Mouse (Mus musculus) CH12.LX (cell line): ENCODE data around the gene Atf3. TPM values are rescaled to one million over a fixed set of nuclear protein-coding genes. Genes with fewer than 3 reads are reported as not detected.

ENCODE experiments used
- DNase-seq: peaks from one replicate; pipeline ENCODE4 v3.0.0-alpha.2; 2013; ENCODE audit errors: extremely low read depth
- H3K27ac ChIP-seq: 2 replicates; pipeline ENCODE4 v1.5.1; 2012; ENCODE audit warnings: low read depth, mild to moderate bottlenecking, control low read depth, moderate library complexity; ENCODE audit not compliant: insufficient read depth
- H3K27me3 ChIP-seq: replicated peaks from 2 replicates; pipeline ENCODE3; 2012; ENCODE audit warnings: inconsistent platforms
- H3K36me3 ChIP-seq, 2 experiments: replicated peaks in 1 of 2; 2 replicates each; pipeline versions ENCODE3 to v1.6.1; 2012; ENCODE audit warnings: inconsistent platforms in 1 of 2, low read length in 1 of 2, mild to moderate bottlenecking in 1 of 2, mixed read lengths in 1 of 2, moderate library complexity in 1 of 2; ENCODE audit not compliant: control insufficient read depth in 1 of 2, insufficient read depth in 1 of 2
- H3K4me1 ChIP-seq, 2 experiments: 2 replicates each; pipeline ENCODE4 v1.6.1; 2012; ENCODE audit warnings: inconsistent platforms in 1 of 2, moderate library complexity in 1 of 2; ENCODE audit not compliant: insufficient read depth in 2 of 2, control insufficient read depth in 1 of 2
- H3K4me2 ChIP-seq: 2 replicates; pipeline ENCODE4 v1.6.1; 2012; ENCODE audit warnings: low read depth, mild to moderate bottlenecking, control low read depth; ENCODE audit not compliant: poor library complexity, insufficient read depth, severe bottlenecking
- H3K4me3 ChIP-seq, 3 experiments: fragments of 150-350 bp in 1 of 3; sonication (generic) in 1 of 3; replicated peaks in 1 of 3; 2 replicates each; pipeline versions ENCODE3 to v1.5.1; 2011 to 2012; ENCODE audit warnings: low read depth in 2 of 3, low read length in 2 of 3, mild to moderate bottlenecking in 2 of 3, moderate library complexity in 2 of 3, control low read depth in 1 of 3, improper control_type of control experiment in 1 of 3, inconsistent platforms in 1 of 3, mixed read lengths in 1 of 3; ENCODE audit not compliant: poor library complexity in 1 of 3
- H3K79me2 ChIP-seq: replicated peaks from 2 replicates; pipeline ENCODE4 v1.6.1; 2012; ENCODE audit warnings: mild to moderate bottlenecking, moderate library complexity; ENCODE audit not compliant: control insufficient read depth, poor library complexity, insufficient read depth, severe bottlenecking; ENCODE audit errors: extremely low read depth
- H3K9ac ChIP-seq: 2 replicates; pipeline ENCODE4 v1.6.1; 2012; ENCODE audit warnings: low read depth, mild to moderate bottlenecking, control low read depth, moderate library complexity; ENCODE audit not compliant: insufficient read depth
- H3K9me3 ChIP-seq: replicated peaks from 2 replicates; pipeline ENCODE3; 2012; ENCODE audit warnings: low read length, inconsistent platforms, mixed read lengths
- BHLHE40 ChIP-seq: IDR thresholded peaks from 2 replicates; pipeline ENCODE4 v1.6.1; 2011; ENCODE audit warnings: mild to moderate bottlenecking, low read depth, low read length, improper control_type of control experiment
- CHD1 ChIP-seq: IDR thresholded peaks from 2 replicates; pipeline ENCODE4 v1.6.1; 2012; ENCODE audit warnings: low read depth, low read length, improper control_type of control experiment, inconsistent platforms
- CHD2 ChIP-seq: IDR thresholded peaks from 2 replicates; pipeline ENCODE4 v1.6.1; 2011; ENCODE audit warnings: low read length, improper control_type of control experiment
- CTCF ChIP-seq, 2 experiments: IDR thresholded peaks in 1 of 2; conservative IDR thresholded peaks in 1 of 2; 2 replicates each; pipeline ENCODE4 v1.5.1; 2011 to 2012; ENCODE audit warnings: low read depth in 2 of 2, low read length in 2 of 2, improper control_type of control experiment in 1 of 2, inconsistent platforms in 1 of 2, mild to moderate bottlenecking in 1 of 2, moderate library complexity in 1 of 2
- E2F4 ChIP-seq: IDR thresholded peaks from 2 replicates; pipeline ENCODE4 v1.6.1; 2011; ENCODE audit warnings: low read depth, low read length, improper control_type of control experiment; ENCODE audit not compliant: insufficient replicate concordance
- ETS1 ChIP-seq: conservative IDR thresholded peaks from 2 replicates; pipeline ENCODE4 v1.6.1; 2012; ENCODE audit warnings: low read depth, mild to moderate bottlenecking, inconsistent platforms, low read length, improper control_type of control experiment, moderate library complexity
- GABPA ChIP-seq: IDR thresholded peaks from 2 replicates; pipeline ENCODE4 v1.6.1; 2012; ENCODE audit warnings: low read depth, low read length, improper control_type of control experiment, inconsistent platforms; ENCODE audit not compliant: insufficient replicate concordance
- HCFC1 ChIP-seq: IDR thresholded peaks from 2 replicates; pipeline ENCODE4 v1.6.1; 2012; ENCODE audit warnings: low read depth, mild to moderate bottlenecking, inconsistent platforms, low read length, improper control_type of control experiment
- IRF4 ChIP-seq: IDR thresholded peaks from 2 replicates; pipeline ENCODE4 v1.6.1; 2014; ENCODE audit warnings: low read depth, mild to moderate bottlenecking, inconsistent platforms, low read length, improper control_type of control experiment
- JUN ChIP-seq: IDR thresholded peaks from 2 replicates; pipeline ENCODE4 v1.6.1; 2011; ENCODE audit warnings: low read depth, mild to moderate bottlenecking, low read length, improper control_type of control experiment, moderate library complexity; ENCODE audit not compliant: insufficient read depth
- JUND ChIP-seq: conservative IDR thresholded peaks from 2 replicates; pipeline ENCODE4 v1.6.1; 2011; ENCODE audit warnings: low read depth, low read length, improper control_type of control experiment
- MAFK ChIP-seq: IDR thresholded peaks from 2 replicates; pipeline ENCODE4 v1.6.1; 2011; ENCODE audit warnings: low read length, improper control_type of control experiment; ENCODE audit not compliant: insufficient replicate concordance
- MEF2A ChIP-seq: IDR thresholded peaks from 2 replicates; pipeline ENCODE4 v1.6.1; 2014; ENCODE audit warnings: low read depth, mild to moderate bottlenecking, inconsistent platforms, low read length, improper control_type of control experiment, borderline replicate concordance
- MYC ChIP-seq: IDR thresholded peaks from 2 replicates; pipeline ENCODE4 v1.6.1; 2011; ENCODE audit warnings: low read depth, mild to moderate bottlenecking, improper control_type of control experiment, low read length
- POLR2AphosphoS2 ChIP-seq: IDR thresholded peaks from 2 replicates; pipeline ENCODE4 v1.6.1; 2011; ENCODE audit warnings: low read depth, low read length, improper control_type of control experiment
- RAD21 ChIP-seq: IDR thresholded peaks from 2 replicates; pipeline ENCODE4 v1.6.1; 2011; ENCODE audit warnings: low read depth, mild to moderate bottlenecking, low read length, improper control_type of control experiment, moderate library complexity
- SIN3A ChIP-seq: IDR thresholded peaks from 2 replicates; pipeline ENCODE4 v1.6.1; 2012; ENCODE audit warnings: low read length, improper control_type of control experiment, inconsistent platforms
- SMC3 ChIP-seq: IDR thresholded peaks from 2 replicates; pipeline ENCODE4 v1.6.1; 2011; ENCODE audit warnings: low read depth, low read length, improper control_type of control experiment
- TBP ChIP-seq: conservative IDR thresholded peaks from 2 replicates; pipeline ENCODE4 v1.6.1; 2011; ENCODE audit warnings: low read depth, low read length, improper control_type of control experiment
- ZC3H11A ChIP-seq: IDR thresholded peaks from 2 replicates; pipeline ENCODE4 v1.6.1; 2012; ENCODE audit warnings: low read depth, mild to moderate bottlenecking, inconsistent platforms, low read length, improper control_type of control experiment
- ZMIZ1 ChIP-seq: IDR thresholded peaks from 2 replicates; pipeline ENCODE4 v1.6.1; 2012; ENCODE audit warnings: low read depth, mild to moderate bottlenecking, inconsistent platforms, low read length, improper control_type of control experiment
- ZNF384 ChIP-seq: IDR thresholded peaks from 2 replicates; pipeline ENCODE4 v1.6.1; 2012; ENCODE audit warnings: low read depth, low read length, improper control_type of control experiment, inconsistent platforms
- dilution Hi-C: fragments of 300-500 bp; cut with MboI; formaldehyde crosslinking; loops from 2 replicates; pipeline ENCODE4 v1.14.3; 2020; ENCODE audit warnings: low sequenced_read_pairs; ENCODE audit not compliant: extremely low pct_unique_long_range_greater_than_20kb, extremely low pct_ligation_motif_present
- in situ Hi-C: fragments of 300-500 bp; cut with MboI; formaldehyde crosslinking; loops from 3 replicates; pipeline ENCODE4 v1.14.3; 2019; ENCODE audit warnings: low sequenced_read_pairs, low pct_ligation_motif_present, low pct_unique_long_range_greater_than_20kb, mixed read lengths
- polyA plus RNA-seq: library from polyadenylated mRNA; unstranded; fragments of >175 nt; gene quantifications from 2 replicates; pipeline ENCODE4 v1.2.1, GENCODE M21; 2012; ENCODE audit warnings: low read depth; ENCODE audit not compliant: insufficient read length
- total RNA-seq, 2 experiments: library from RNA; depleted of rRNA; stranded (reverse); fragments of 300-350 nt in 1 of 2; fragments of >200 nt in 1 of 2; gene quantifications; 2 replicates each; pipeline ENCODE4 v1.2.3; 2012 to 2014

The Atf3 gene
- total and polyA plus RNA-seq, 3 experiments = 25.1 to 39.7 (median 32.9) TPM

DNA sequence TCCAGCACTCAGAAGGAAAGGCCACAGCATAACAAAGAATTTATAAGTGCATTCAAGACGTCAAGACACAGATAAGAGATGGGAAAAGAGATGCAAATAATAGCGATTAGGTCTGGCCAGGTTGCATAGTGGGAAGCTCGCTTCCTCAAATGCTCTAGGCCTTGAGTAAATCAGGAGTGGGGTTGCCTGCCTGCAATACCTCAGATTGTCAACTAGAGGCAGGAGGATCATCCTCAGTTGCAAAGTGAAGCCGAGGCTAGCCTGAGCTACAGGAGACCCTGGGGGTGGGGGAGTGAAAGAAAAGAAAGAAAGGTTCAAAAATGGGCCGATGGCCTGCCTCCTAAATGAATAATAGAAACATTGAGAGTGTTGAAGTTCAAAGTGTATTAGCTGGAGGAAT is 12.0 kb downstream of the Atf3 start:
- in situ Hi-C loops (no loop called here), dilution Hi-C loops (no loop called here)
- H3K4me1 ChIP-seq = peaks cover 0 to 16% of the 10 kb centered on the region in 2 experiments; a peak in 2 of 4 replicates
- no peak for DNase-seq
- H3K79me2 ChIP-seq = no peaks in the 10 kb centered on the region
- H3K4me2 ChIP-seq = no peak overlapping the region
- no peaks in the 10 kb centered on the region for H3K36me3 ChIP-seq
- H3K9ac ChIP-seq = no peak overlapping the region
- H3K9me3 ChIP-seq = peaks cover 9% of the 10 kb centered on the region
- H3K27me3 ChIP-seq = peaks cover 1% of the 10 kb centered on the region
- no peak overlapping the region for H3K27ac ChIP-seq
- peak; percentile 1 for TF ChIP-seq RAD21
- no peak for TF ChIP-seq ZC3H11A
- TF ChIP-seq CHD2 = no peak
- TF ChIP-seq CTCF (conservative IDR thresholded peaks at IDR 0.05 in 1 of 2, IDR thresholded peaks at IDR 0.05 in 1 of 2; ENCODE audit: low read depth in 2 of 2, low read length in 2 of 2) = peak in 1 of 2 experiments; percentile 32; a peak in 2 of 4 replicates
- TF ChIP-seq, all 38 proteins: peak for 2
- no peak overlapping the region for H3K4me3 ChIP-seq

DNA sequence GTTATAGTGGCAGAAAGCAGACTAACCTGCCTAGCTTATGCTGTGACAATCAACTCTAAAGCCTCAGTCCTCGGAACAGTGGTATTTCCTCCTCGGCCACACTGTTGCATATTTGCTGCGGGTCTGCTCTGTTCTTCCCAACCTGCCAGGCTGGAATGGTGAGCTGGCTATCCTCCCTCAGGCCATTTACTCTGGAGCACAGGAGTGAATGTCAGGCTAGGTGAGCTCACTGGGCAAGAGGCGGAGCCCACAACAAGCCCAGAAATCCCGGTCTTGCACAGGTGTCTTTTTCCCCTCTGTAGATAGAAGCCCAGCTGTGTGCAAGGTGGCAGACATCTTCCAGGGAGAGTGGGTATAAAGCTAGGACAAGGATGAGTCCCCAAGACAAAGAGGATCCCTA is 13.0 kb downstream of the Atf3 start:
- in situ Hi-C loops = no loop called here
- no peak overlapping the region for H3K9ac ChIP-seq
- peaks cover 14% of the 10 kb centered on the region for H3K9me3 ChIP-seq
- peaks cover 0 to 18% of the 10 kb centered on the region in 2 experiments; a peak in 2 of 4 replicates for H3K4me1 ChIP-seq
- H3K4me2 ChIP-seq = no peak overlapping the region
- H3K79me2 ChIP-seq = no peaks in the 10 kb centered on the region
- DNase-seq = no peak
- no peak overlapping the region for H3K27ac ChIP-seq
- no peaks in the 10 kb centered on the region for H3K36me3 ChIP-seq
- no peak for TF ChIP-seq CHD1
- no peak for TF ChIP-seq GABPA
- TF ChIP-seq POLR2AphosphoS2 = no peak
- TF ChIP-seq HCFC1 = no peak
- no peak for TF ChIP-seq ETS1
- no peak for TF ChIP-seq SIN3A
- no peak for TF ChIP-seq IRF4
- TF ChIP-seq JUND = no peak
- TF ChIP-seq MYC = no peak
- no peak for TF ChIP-seq E2F4
- TF ChIP-seq ZC3H11A = no peak
- no peak for TF ChIP-seq RAD21
- no peak for TF ChIP-seq ZNF384
- no peak for TF ChIP-seq MAFK
- no peak for TF ChIP-seq JUN
- TF ChIP-seq BHLHE40 = no peak
- TF ChIP-seq SMC3 = no peak
- TF ChIP-seq ZMIZ1 = no peak
- TF ChIP-seq MEF2A = no peak
- no peak for TF ChIP-seq TBP
- no peak overlapping the region for H3K4me3 ChIP-seq
- peaks cover 1% of the 10 kb centered on the region for H3K27me3 ChIP-seq
- dilution Hi-C loops = no loop called here
